Mouse (Mus musculus) lung, postnatal 0 days (tissue): ENCODE results near the gene Tmem186. TPM values are rescaled to one million over a fixed set of nuclear protein-coding genes. Genes with fewer than 3 reads are reported as not detected.

Experiments
- ATAC-seq: fragments of 200-750 bp; cut with Nextera tagmentation; 2 replicates; pipeline ENCODE4 v1.8.0; 2017; ENCODE audit warnings: moderate library complexity
- DNase-seq: peaks from one replicate; pipeline ENCODE4 v3.0.0-alpha.2; 2016; ENCODE audit warnings: low spot score
- H3K27ac ChIP-seq: fragments of 300-500 bp; sonication (generic); 2 replicates; pipeline ENCODE4 v1.5.1; 2014; ENCODE audit warnings: antibody characterized with exemption, mild to moderate bottlenecking, low read length, mixed read lengths
- H3K27me3 ChIP-seq: fragments of 300-500 bp; sonication (generic); replicated peaks from 2 replicates; pipeline ENCODE4 v1.6.1; 2014; ENCODE audit warnings: low read length, mixed read lengths; ENCODE audit not compliant: insufficient read depth
- H3K36me3 ChIP-seq: fragments of 300-500 bp; sonication (generic); 2 replicates; pipeline ENCODE4 v1.6.1; 2014; ENCODE audit warnings: low read length, mixed read lengths; ENCODE audit not compliant: insufficient read depth
- H3K4me1 ChIP-seq: fragments of 300-500 bp; sonication (generic); 2 replicates; pipeline ENCODE4 v1.6.1; 2014; ENCODE audit warnings: antibody characterized with exemption, low read depth, low read length, mixed read lengths; ENCODE audit not compliant: insufficient read depth
- H3K4me2 ChIP-seq: fragments of 300-500 bp; sonication (generic); replicated peaks from 2 replicates; pipeline ENCODE4 v1.6.1; 2014; ENCODE audit warnings: low read depth, mild to moderate bottlenecking, low read length, moderate library complexity, mixed read lengths
- H3K4me3 ChIP-seq: fragments of 300-500 bp; sonication (generic); 2 replicates; pipeline ENCODE4 v1.5.1; 2014; ENCODE audit warnings: low read depth, low read length
- H3K9ac ChIP-seq: fragments of 300-500 bp; sonication (generic); replicated peaks from 2 replicates; pipeline ENCODE4 v1.6.1; 2014; ENCODE audit warnings: low read depth, mild to moderate bottlenecking
- H3K9me3 ChIP-seq: fragments of 300-500 bp; sonication (generic); 2 replicates; pipeline ENCODE4 v1.6.1; 2016; ENCODE audit warnings: low read length, mixed read lengths
- CTCF ChIP-seq: IDR thresholded peaks from 2 replicates; pipeline ENCODE4 v1.5.1; 2016; ENCODE audit warnings: antibody characterized with exemption, mild to moderate bottlenecking
- EP300 ChIP-seq: IDR thresholded peaks from 2 replicates; pipeline ENCODE4 v1.6.1; 2016; ENCODE audit warnings: antibody characterized with exemption, mild to moderate bottlenecking, control low read depth
- WGBS: fragments of 180-500 bp; shearing (Covaris S2); extraction: QIAGEN DNeasy Blood & Tissue Kit; methylation state at CpG from one replicate; pipeline ENCODE4 v1.1.7; 2014; 5-methylcytosine and 5-hydroxymethylcytosine counted together
- polyA plus RNA-seq: library from polyadenylated mRNA; unstranded; fragments of >200 nt; fragmentation: Nextera tagmentation; extraction: Ambion mirVana; gene quantifications from 2 replicates; pipeline ENCODE4 v1.2.1, GENCODE M21; 2015

Gene Tmem186
- polyA plus RNA-seq, 1 experiment from 2014 or later: 8.2 TPM

DNA sequence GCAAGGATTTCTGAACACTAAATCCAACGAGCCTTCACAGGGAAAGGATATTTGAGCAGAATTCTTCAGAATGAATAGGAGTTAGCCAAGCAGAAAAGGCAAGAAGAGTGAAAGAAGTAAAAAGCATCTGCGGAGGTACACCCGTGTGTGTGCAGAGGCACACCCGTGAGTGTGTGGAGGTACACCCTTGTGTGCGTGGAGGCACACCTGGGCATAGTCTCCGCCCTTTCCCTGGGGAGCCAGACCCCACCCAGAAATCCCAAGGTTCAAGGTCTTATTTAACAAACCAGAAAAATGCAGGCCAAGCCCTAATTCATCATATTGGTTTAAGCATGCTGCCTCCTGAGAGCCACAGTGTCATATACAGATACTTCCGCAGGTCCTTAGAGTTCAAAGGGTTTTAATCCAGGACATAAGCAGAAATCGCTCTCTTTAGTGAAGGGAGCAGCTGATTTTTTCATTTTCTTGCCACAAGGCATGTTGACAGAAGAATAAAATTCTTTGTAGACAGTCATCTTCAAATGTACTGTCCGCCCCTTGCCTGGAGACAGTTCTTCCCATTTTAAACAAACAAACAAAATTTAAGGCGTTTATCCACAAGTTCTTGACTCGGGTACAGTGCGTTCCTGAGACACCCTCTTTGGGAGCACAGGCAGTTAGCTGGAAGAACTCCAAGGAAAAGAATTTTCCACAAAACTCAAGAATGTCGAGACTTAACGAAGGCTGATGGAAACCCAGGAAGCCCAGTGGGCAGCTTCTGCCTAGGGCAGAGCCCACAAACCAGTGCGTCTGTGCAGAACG, 17.0 kb downstream of the Tmem186 start:
- H3K36me3 ChIP-seq: no peaks in the 10 kb centered on the region
- DNase-seq (peak; percentile 60), ATAC-seq (peak; percentile 60)
- H3K9ac ChIP-seq: no peak overlapping the region
- TF ChIP-seq CTCF (no peak), EP300 (peak; percentile 52; the same call in 1 of the 2 replicates)
- no peak overlapping the region for H3K4me3 ChIP-seq
- H3K4me2 ChIP-seq: no peak overlapping the region
- no peaks in the 10 kb centered on the region for H3K27me3 ChIP-seq
- 47% methylated on average over 16 of the region's 16 CpGs for WGBS
- 0 out of 2 replicates have a peak overlapping the region, but pooled peaks have one; percentile 27 for H3K27ac ChIP-seq
- H3K4me1 ChIP-seq: no peaks in the 10 kb centered on the region
- H3K9me3 ChIP-seq: no peaks in the 10 kb centered on the region

DNA sequence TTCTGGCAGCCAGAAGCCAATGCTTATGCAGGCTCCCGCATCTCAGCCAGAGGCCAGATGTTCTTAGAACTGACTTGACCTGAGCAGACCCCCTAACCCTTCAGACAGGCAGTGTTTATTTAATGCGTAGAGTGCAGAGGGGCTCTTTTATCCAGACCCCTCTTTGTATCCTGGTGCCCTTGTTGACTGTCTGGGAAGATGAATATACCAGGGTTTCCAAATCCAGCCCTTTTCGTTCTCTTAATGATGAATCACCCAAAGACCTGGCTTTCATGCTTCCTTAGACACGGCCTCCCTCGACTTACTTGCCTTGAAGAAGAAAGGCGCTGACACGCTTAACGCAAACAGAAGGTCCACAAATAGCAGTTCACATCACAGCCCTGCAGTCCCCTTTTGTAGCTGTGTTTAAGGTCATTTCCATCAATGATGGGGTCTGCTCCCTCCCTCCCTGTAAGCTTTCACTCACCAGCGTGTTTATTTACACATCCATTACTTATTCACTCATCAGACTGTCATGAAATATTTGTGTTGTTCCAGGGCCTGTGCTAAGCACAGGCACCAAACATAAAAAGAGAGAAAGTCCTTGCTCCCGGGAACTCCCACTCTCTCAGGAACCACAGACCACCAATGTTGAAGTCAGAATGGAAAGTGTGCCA, 17.7 kb downstream of the Tmem186 start:
- Histone ChIP-seq H3K27ac (0 out of 2 replicates have a peak overlapping the region, but pooled peaks have one; percentile 27), H3K4me1 (no peaks in the 10 kb centered on the region), H3K27me3 (no peaks in the 10 kb centered on the region), H3K4me3 (no peak overlapping the region), H3K9ac (no peak overlapping the region), H3K4me2 (no peak overlapping the region), H3K36me3 (no peaks in the 10 kb centered on the region), H3K9me3 (no peaks in the 10 kb centered on the region)
- peak; percentile 23 for DNase-seq
- TF ChIP-seq EP300 (no peak), CTCF (no peak)
- peak; percentile 50 for ATAC-seq
- 13% methylated on average over 10 of the region's 10 CpGs for WGBS

GRCm38 (mm10) chr16:8613447-8613846, 24.1 kb downstream of the Tmem186 start:
- ATAC-seq (no peak), DNase-seq (no peak)
- TF ChIP-seq EP300: no peak
- TF ChIP-seq CTCF: no peak
- H3K4me2 ChIP-seq: no peak overlapping the region
- H3K9me3 ChIP-seq: no peaks in the 10 kb centered on the region
- H3K4me3 ChIP-seq: no peak overlapping the region
- no peak overlapping the region for H3K27ac ChIP-seq
- WGBS: 66% methylated on average over 3 of the region's 3 CpGs
- H3K36me3 ChIP-seq: no peaks in the 10 kb centered on the region
- H3K27me3 ChIP-seq: no peaks in the 10 kb centered on the region
- H3K4me1 ChIP-seq: no peaks in the 10 kb centered on the region
- no peak overlapping the region for H3K9ac ChIP-seq

GRCm38 (mm10) chr16:8613039-8613438, 24.5 kb downstream of the Tmem186 start:
- ATAC-seq: no peak
- 79% methylated on average over 4 of the region's 4 CpGs for WGBS
- Histone ChIP-seq H3K36me3 (no peaks in the 10 kb centered on the region), H3K4me1 (no peaks in the 10 kb centered on the region), H3K27ac (no peak overlapping the region), H3K9me3 (no peaks in the 10 kb centered on the region), H3K9ac (no peak overlapping the region), H3K4me3 (no peak overlapping the region), H3K27me3 (no peaks in the 10 kb centered on the region), H3K4me2 (no peak overlapping the region)
- TF ChIP-seq CTCF (no peak), EP300 (no peak)
- no peak for DNase-seq

DNA sequence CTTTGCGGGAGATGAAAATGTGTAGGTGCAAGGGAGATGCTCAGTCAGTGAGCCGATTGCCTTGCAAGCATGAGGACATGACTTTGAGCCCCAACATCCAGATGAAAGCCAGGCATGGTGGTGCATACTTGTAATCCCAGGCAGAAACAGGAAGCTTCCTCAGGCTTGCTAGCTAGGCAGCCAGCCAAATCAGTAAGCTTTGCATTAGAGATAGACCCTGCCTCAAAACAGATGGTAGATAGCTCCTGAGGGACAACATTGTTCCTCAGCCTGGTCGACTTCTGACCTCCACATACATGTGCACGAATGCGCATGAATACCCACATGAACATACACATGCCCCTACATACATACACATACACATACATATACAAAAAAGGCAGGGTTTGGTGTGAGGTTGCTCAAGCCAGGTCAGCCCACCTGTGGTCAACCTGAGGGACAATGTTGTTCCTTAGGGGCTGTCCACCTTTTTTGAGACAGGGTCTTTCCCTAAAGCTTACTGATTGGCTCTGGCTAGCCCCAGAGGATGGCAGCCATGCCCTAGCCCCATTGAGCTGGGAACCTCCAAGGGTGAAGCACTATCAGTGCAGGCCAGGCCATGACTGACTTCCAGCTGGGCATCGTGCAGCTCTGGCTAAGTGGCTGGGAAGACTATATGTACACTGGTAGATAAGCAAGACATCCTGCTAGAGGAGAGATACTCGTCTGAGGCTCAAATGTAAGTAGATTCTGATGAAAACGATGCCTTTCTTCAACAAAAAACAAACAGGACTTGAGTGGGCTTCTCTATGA, 25.1 kb downstream of the Tmem186 start:
- no peak for ATAC-seq
- Histone ChIP-seq H3K27me3 (no peaks in the 10 kb centered on the region), H3K4me3 (no peak overlapping the region)

DNA sequence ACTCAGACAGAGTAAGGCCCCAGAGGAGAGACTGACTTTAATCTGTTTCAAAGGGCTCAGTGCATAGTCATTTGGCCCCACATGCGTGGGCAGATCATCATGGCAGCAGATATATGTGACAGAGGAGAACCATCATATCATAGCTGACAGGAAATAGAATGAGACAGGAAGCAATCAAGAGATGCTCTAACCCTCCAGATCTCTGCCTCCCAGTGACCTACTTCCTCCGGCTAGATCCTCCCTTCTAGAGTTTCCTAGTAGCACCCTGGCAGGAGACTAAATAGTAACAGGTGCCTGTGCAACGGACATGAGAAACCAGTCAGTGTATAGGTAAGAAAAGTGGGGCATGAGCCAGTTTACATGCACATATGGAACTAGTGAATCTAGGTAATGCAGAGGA, 27.1 kb downstream of the Tmem186 start:
- Histone ChIP-seq H3K36me3 (no peaks in the 10 kb centered on the region), H3K27ac (no peak overlapping the region), H3K27me3 (no peaks in the 10 kb centered on the region), H3K9me3 (no peaks in the 10 kb centered on the region), H3K9ac (no peak overlapping the region), H3K4me3 (no peak overlapping the region), H3K4me2 (no peak overlapping the region), H3K4me1 (no peaks in the 10 kb centered on the region)
- DNase-seq (no peak), ATAC-seq (no peak)
- WGBS: 58% methylated on average over 3 of the region's 3 CpGs
- TF ChIP-seq CTCF: no peak

More for the DNA sequence above, 25.1 kb downstream of the Tmem186 start:
- no peak for DNase-seq
- H3K9ac ChIP-seq: no peak overlapping the region
- WGBS: 85% methylated on average over 8 of the region's 8 CpGs
- H3K9me3 ChIP-seq: no peaks in the 10 kb centered on the region
- no peak for TF ChIP-seq EP300
- no peak for TF ChIP-seq CTCF
- no peak overlapping the region for H3K27ac ChIP-seq
- no peaks in the 10 kb centered on the region for H3K36me3 ChIP-seq
- H3K4me2 ChIP-seq: no peak overlapping the region
- no peaks in the 10 kb centered on the region for H3K4me1 ChIP-seq
